Mouse (Mus musculus): ENCODE measurements around the gene Gucy2d. TPM values are rescaled to one million over a fixed set of nuclear protein-coding genes. Genes with fewer than 3 reads are reported as not detected.

The Gucy2d gene
- polyA plus RNA-seq, 2 experiments: not detected

- WGBS: 32% methylated on average over 9 of the region's 9 CpGs
- peak; percentile 5 for DNase-seq (ENCODE audit: low spot score)
- no peaks in the 10 kb centered on the region for H3K36me3 ChIP-seq (ENCODE audit: control insufficient read depth, insufficient read depth, low read length)
- H3K27ac ChIP-seq (replicated peaks; ENCODE audit: low read depth, low read length): no peak overlapping the region
- H3K4me3 ChIP-seq (replicated peaks; ENCODE audit: low read length): no peak overlapping the region
- no peak for ATAC-seq (ENCODE audit: low FRiP score, low read depth)
- no peaks in the 10 kb centered on the region for H3K4me1 ChIP-seq (ENCODE audit: control insufficient read depth, insufficient read depth, low read length)
- TF ChIP-seq POLR2A (IDR thresholded peaks at IDR 0.05; ENCODE audit: borderline replicate concordance, extremely low read depth, insufficient read depth, insufficient read length): no peak
- H3K9me3 ChIP-seq (ENCODE audit: control insufficient read depth, low read length): no peaks in the 10 kb centered on the region
- H3K27me3 ChIP-seq (ENCODE audit: control insufficient read depth, insufficient read depth, low read length): no peaks in the 10 kb centered on the region
- H3K4me2 ChIP-seq (replicated peaks; ENCODE audit: low read depth, low read length, severe bottlenecking): no peak overlapping the region
- no peak overlapping the region for H3K9ac ChIP-seq (ENCODE audit: low read depth, low read length, severe bottlenecking)
These were observed 2.6 kb upstream of the Gucy2d start for GRCm38 (mm10) chr7:98437629-98438028.

- no peaks in the 10 kb centered on the region for H3K9me3 ChIP-seq (ENCODE audit: control insufficient read depth, low read length)
- H3K4me1 ChIP-seq (ENCODE audit: control insufficient read depth, insufficient read depth, low read length): no peaks in the 10 kb centered on the region
- WGBS: 61% methylated on average over 3 of the region's 3 CpGs
- no peak overlapping the region for H3K4me3 ChIP-seq (replicated peaks; ENCODE audit: low read length)
- TF ChIP-seq POLR2A (IDR thresholded peaks at IDR 0.05; ENCODE audit: borderline replicate concordance, extremely low read depth, insufficient read depth, insufficient read length): no peak
- ATAC-seq (ENCODE audit: low FRiP score, low read depth) (no peak), DNase-seq (ENCODE audit: low spot score) (no peak)
- H3K27ac ChIP-seq (replicated peaks; ENCODE audit: low read depth, low read length): no peak overlapping the region
- H3K4me2 ChIP-seq (replicated peaks; ENCODE audit: low read depth, low read length, severe bottlenecking): no peak overlapping the region
- H3K36me3 ChIP-seq (ENCODE audit: control insufficient read depth, insufficient read depth, low read length): no peaks in the 10 kb centered on the region
- H3K9ac ChIP-seq (ENCODE audit: low read depth, low read length, severe bottlenecking): no peak overlapping the region
- no peaks in the 10 kb centered on the region for H3K27me3 ChIP-seq (ENCODE audit: control insufficient read depth, insufficient read depth, low read length)
These were observed 6.7 kb downstream of the Gucy2d start for GRCm38 (mm10) chr7:98446873-98447272.

GRCm38 (mm10) chr7:98447585-98448308 is 7.5 kb downstream of the Gucy2d start:
- ATAC-seq (ENCODE audit: low FRiP score, low read depth) (no peak), DNase-seq (ENCODE audit: low spot score) (peak; percentile 62)
- no peak overlapping the region for H3K27ac ChIP-seq (replicated peaks; ENCODE audit: low read depth, low read length)
- no peaks in the 10 kb centered on the region for H3K4me1 ChIP-seq (ENCODE audit: control insufficient read depth, insufficient read depth, low read length)
- no peak overlapping the region for H3K4me2 ChIP-seq (replicated peaks; ENCODE audit: low read depth, low read length, severe bottlenecking)
- 66% methylated on average over 11 of the region's 11 CpGs for WGBS
- H3K9ac ChIP-seq (ENCODE audit: low read depth, low read length, severe bottlenecking): no peak overlapping the region
- H3K36me3 ChIP-seq (ENCODE audit: control insufficient read depth, insufficient read depth, low read length): no peaks in the 10 kb centered on the region
- H3K4me3 ChIP-seq (replicated peaks; ENCODE audit: low read length): no peak overlapping the region
- H3K9me3 ChIP-seq (ENCODE audit: control insufficient read depth, low read length): no peaks in the 10 kb centered on the region
- TF ChIP-seq POLR2A (IDR thresholded peaks at IDR 0.05; ENCODE audit: borderline replicate concordance, extremely low read depth, insufficient read depth, insufficient read length): no peak
- H3K27me3 ChIP-seq (ENCODE audit: control insufficient read depth, insufficient read depth, low read length): no peaks in the 10 kb centered on the region

- Histone ChIP-seq H3K27ac (replicated peaks; ENCODE audit: low read depth, low read length) (no peak overlapping the region), H3K9me3 (ENCODE audit: control insufficient read depth, low read length) (no peaks in the 10 kb centered on the region), H3K4me1 (ENCODE audit: control insufficient read depth, insufficient read depth, low read length) (no peaks in the 10 kb centered on the region), H3K4me3 (replicated peaks; ENCODE audit: low read length) (no peak overlapping the region), H3K9ac (ENCODE audit: low read depth, low read length, severe bottlenecking) (no peak overlapping the region), H3K4me2 (replicated peaks; ENCODE audit: low read depth, low read length, severe bottlenecking) (no peak overlapping the region), H3K27me3 (ENCODE audit: control insufficient read depth, insufficient read depth, low read length) (no peaks in the 10 kb centered on the region), H3K36me3 (ENCODE audit: control insufficient read depth, insufficient read depth, low read length) (no peaks in the 10 kb centered on the region)
- ATAC-seq (ENCODE audit: low FRiP score, low read depth) (no peak), DNase-seq (ENCODE audit: low spot score) (no peak)
- TF ChIP-seq POLR2A (IDR thresholded peaks at IDR 0.05; ENCODE audit: borderline replicate concordance, extremely low read depth, insufficient read depth, insufficient read length): no peak
- 85% methylated on average over 5 of the region's 5 CpGs for WGBS
These were observed 8.1 kb downstream of the Gucy2d start for GRCm38 (mm10) chr7:98448309-98448630.

GRCm38 (mm10) chr7:98449696-98450095 is 9.5 kb downstream of the Gucy2d start:
- Histone ChIP-seq H3K36me3 (ENCODE audit: control insufficient read depth, insufficient read depth, low read length) (no peaks in the 10 kb centered on the region), H3K27me3 (ENCODE audit: control insufficient read depth, insufficient read depth, low read length) (no peaks in the 10 kb centered on the region), H3K4me2 (replicated peaks; ENCODE audit: low read depth, low read length, severe bottlenecking) (no peak overlapping the region), H3K4me3 (replicated peaks; ENCODE audit: low read length) (no peak overlapping the region), H3K9me3 (ENCODE audit: control insufficient read depth, low read length) (no peaks in the 10 kb centered on the region), H3K4me1 (ENCODE audit: control insufficient read depth, insufficient read depth, low read length) (peaks cover 6% of the 10 kb centered on the region), H3K9ac (ENCODE audit: low read depth, low read length, severe bottlenecking) (no peak overlapping the region), H3K27ac (replicated peaks; ENCODE audit: low read depth, low read length) (no peak overlapping the region)
- no peak for TF ChIP-seq POLR2A (IDR thresholded peaks at IDR 0.05; ENCODE audit: borderline replicate concordance, extremely low read depth, insufficient read depth, insufficient read length)
- no peak for ATAC-seq (ENCODE audit: low FRiP score, low read depth)
- WGBS: 83% methylated on average over 9 of the region's 9 CpGs
- DNase-seq (ENCODE audit: low spot score): no peak
